Mouse (Mus musculus): ENCODE data around the gene Plekho2. TPM values are rescaled to one million over a fixed set of nuclear protein-coding genes. Genes with fewer than 3 reads are reported as not detected.

Plekho2 gene
- polyA plus RNA-seq, 1 experiment, result 15.3 TPM

GRCm38 (mm10) chr9:65575393-65576196, 4.2 kb downstream of the Plekho2 start:
- Histone ChIP-seq H3K4me3 (ENCODE audit: insufficient read depth, low read length) (no peak overlapping the region), H3K4me1 (ENCODE audit: control insufficient read depth, insufficient read depth, low read length) (no peaks in the 10 kb centered on the region), H3K27ac (ENCODE audit: insufficient read depth, low read length) (no peak overlapping the region)
- TF ChIP-seq POLR2A (IDR thresholded peaks at IDR 0.05; ENCODE audit: extremely low read depth, insufficient read depth, low read length), result no peak
- no peak for TF ChIP-seq CTCF (IDR thresholded peaks at IDR 0.05; ENCODE audit: extremely low read depth, insufficient read depth, low read length)

- TF ChIP-seq CTCF (IDR thresholded peaks at IDR 0.05; ENCODE audit: extremely low read depth, insufficient read depth, low read length) (no peak), POLR2A (IDR thresholded peaks at IDR 0.05; ENCODE audit: extremely low read depth, insufficient read depth, low read length) (no peak)
- no peak overlapping the region for H3K4me3 ChIP-seq (ENCODE audit: insufficient read depth, low read length)
- no peak overlapping the region for H3K27ac ChIP-seq (ENCODE audit: insufficient read depth, low read length)
- no peaks in the 10 kb centered on the region for H3K4me1 ChIP-seq (ENCODE audit: control insufficient read depth, insufficient read depth, low read length)
Measured at GRCm38 (mm10) chr9:65574513-65575392, 5.1 kb downstream of the Plekho2 start.

DNA sequence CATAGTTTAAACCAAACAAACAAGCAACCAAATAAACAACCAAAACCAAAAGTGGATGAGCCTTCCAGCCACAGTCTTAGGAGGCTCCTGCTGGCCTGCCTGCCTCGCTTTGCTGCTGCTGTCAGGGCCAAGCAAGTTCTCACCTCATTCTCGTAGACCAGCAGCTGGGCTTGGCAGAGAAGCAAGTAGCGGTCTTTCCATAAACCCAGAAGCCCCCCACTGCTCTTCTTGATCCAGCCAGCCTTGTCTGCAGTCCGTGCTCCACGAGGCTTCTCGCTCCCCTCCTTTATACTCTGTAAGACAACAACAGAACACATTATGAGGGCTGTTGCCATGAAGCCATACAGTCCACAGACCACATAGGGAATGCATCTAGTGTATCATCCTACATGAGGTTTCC, 7.0 kb downstream of the Plekho2 start:
- TF ChIP-seq POLR2A (IDR thresholded peaks at IDR 0.05; ENCODE audit: extremely low read depth, insufficient read depth, low read length), result no peak
- no peak for TF ChIP-seq CTCF (IDR thresholded peaks at IDR 0.05; ENCODE audit: extremely low read depth, insufficient read depth, low read length)
- H3K4me1 ChIP-seq (ENCODE audit: control insufficient read depth, insufficient read depth, low read length), result no peaks in the 10 kb centered on the region
- no peak overlapping the region for H3K27ac ChIP-seq (ENCODE audit: insufficient read depth, low read length)
- no peak overlapping the region for H3K4me3 ChIP-seq (ENCODE audit: insufficient read depth, low read length)

- H3K27ac ChIP-seq (ENCODE audit: insufficient read depth, low read length), result no peak overlapping the region
- H3K4me1 ChIP-seq (ENCODE audit: control insufficient read depth, insufficient read depth, low read length), result no peaks in the 10 kb centered on the region
- no peak overlapping the region for H3K4me3 ChIP-seq (ENCODE audit: insufficient read depth, low read length)
- TF ChIP-seq POLR2A (IDR thresholded peaks at IDR 0.05; ENCODE audit: extremely low read depth, insufficient read depth, low read length), result no peak
- no peak for TF ChIP-seq CTCF (IDR thresholded peaks at IDR 0.05; ENCODE audit: extremely low read depth, insufficient read depth, low read length)
Measured at GRCm38 (mm10) chr9:65569491-65569971, 10.3 kb downstream of the Plekho2 start.

DNA sequence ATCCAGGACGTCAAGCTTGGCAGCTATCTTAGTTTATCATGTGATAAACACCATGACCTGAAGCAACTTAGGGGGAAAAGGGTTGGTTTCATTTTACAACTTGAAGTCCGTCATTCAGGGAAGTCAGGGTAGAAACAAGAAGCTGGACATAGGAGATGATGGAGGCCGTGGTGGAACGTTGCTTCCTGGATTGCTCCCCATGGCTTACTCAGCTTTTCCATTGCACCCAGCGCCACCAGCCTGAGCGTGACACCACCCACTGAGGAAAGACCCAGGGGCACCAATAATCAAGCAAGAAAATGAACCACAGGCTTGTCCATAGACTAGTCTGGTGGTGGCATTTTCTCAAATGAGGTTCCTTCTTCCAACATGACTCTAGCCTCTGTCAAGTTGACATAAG, 11.1 kb downstream of the Plekho2 start:
- TF ChIP-seq POLR2A (IDR thresholded peaks at IDR 0.05; ENCODE audit: extremely low read depth, insufficient read depth, low read length), result no peak
- TF ChIP-seq CTCF (IDR thresholded peaks at IDR 0.05; ENCODE audit: extremely low read depth, insufficient read depth, low read length), result no peak
- no peak overlapping the region for H3K27ac ChIP-seq (ENCODE audit: insufficient read depth, low read length)

GRCm38 (mm10) chr9:65564698-65565097, 15.1 kb downstream of the Plekho2 start:
- TF ChIP-seq CTCF (IDR thresholded peaks at IDR 0.05; ENCODE audit: extremely low read depth, insufficient read depth, low read length) (no peak), POLR2A (IDR thresholded peaks at IDR 0.05; ENCODE audit: extremely low read depth, insufficient read depth, low read length) (no peak)
- Histone ChIP-seq H3K27ac (ENCODE audit: insufficient read depth, low read length) (no peak overlapping the region), H3K4me1 (ENCODE audit: control insufficient read depth, insufficient read depth, low read length) (0 out of 2 replicates have a peak, but pooled peaks cover 2% of the 10 kb centered on the region), H3K4me3 (ENCODE audit: insufficient read depth, low read length) (no peak overlapping the region)

More for the DNA sequence above, 11.1 kb downstream of the Plekho2 start:
- Histone ChIP-seq H3K4me3 (ENCODE audit: insufficient read depth, low read length) (no peak overlapping the region), H3K4me1 (ENCODE audit: control insufficient read depth, insufficient read depth, low read length) (no peaks in the 10 kb centered on the region)

GRCm38 (mm10) chr9:65563073-65563472, 16.8 kb downstream of the Plekho2 start:
- TF ChIP-seq CTCF (IDR thresholded peaks at IDR 0.05; ENCODE audit: extremely low read depth, insufficient read depth, low read length), result no peak
- no peak for TF ChIP-seq POLR2A (IDR thresholded peaks at IDR 0.05; ENCODE audit: extremely low read depth, insufficient read depth, low read length)
- no peak overlapping the region for H3K27ac ChIP-seq (ENCODE audit: insufficient read depth, low read length)
- 0 out of 2 replicates have a peak, but pooled peaks cover 2% of the 10 kb centered on the region for H3K4me1 ChIP-seq (ENCODE audit: control insufficient read depth, insufficient read depth, low read length)
- no peak overlapping the region for H3K4me3 ChIP-seq (ENCODE audit: insufficient read depth, low read length)

- H3K27ac ChIP-seq (ENCODE audit: insufficient read depth, low read length), result peak overlapping the region; percentile 60; the same call in 1 of the 2 replicates
- H3K4me3 ChIP-seq (ENCODE audit: insufficient read depth, low read length), result no peak overlapping the region
- TF ChIP-seq POLR2A (IDR thresholded peaks at IDR 0.05; ENCODE audit: extremely low read depth, insufficient read depth, low read length), result no peak
- no peak for TF ChIP-seq CTCF (IDR thresholded peaks at IDR 0.05; ENCODE audit: extremely low read depth, insufficient read depth, low read length)
- 0 out of 2 replicates have a peak, but pooled peaks cover 2% of the 10 kb centered on the region for H3K4me1 ChIP-seq (ENCODE audit: control insufficient read depth, insufficient read depth, low read length)
Measured at GRCm38 (mm10) chr9:65562081-65562506, 17.7 kb downstream of the Plekho2 start.

DNA sequence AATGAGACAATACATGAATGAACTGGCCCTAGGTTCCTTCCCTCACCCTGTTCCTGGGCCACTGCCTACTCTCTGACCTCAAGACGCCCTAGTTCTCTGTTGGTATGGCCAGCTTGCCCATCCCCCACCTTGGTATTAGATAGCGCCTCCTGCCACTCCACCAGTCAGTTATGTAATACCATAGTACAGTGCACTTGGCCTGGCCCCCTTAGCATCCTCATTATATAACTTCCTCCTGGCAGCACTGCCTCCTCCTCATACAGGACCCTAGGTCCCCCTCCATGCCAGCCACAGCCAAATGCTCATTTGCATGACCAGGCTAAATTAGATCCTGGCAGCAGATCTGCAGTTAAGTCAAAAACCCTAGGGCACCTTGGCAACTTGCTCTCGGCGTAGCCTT, 18.8 kb downstream of the Plekho2 start:
- Histone ChIP-seq H3K4me1 (ENCODE audit: control insufficient read depth, insufficient read depth, low read length) (0 out of 2 replicates have a peak, but pooled peaks cover 2% of the 10 kb centered on the region), H3K27ac (ENCODE audit: insufficient read depth, low read length) (no peak overlapping the region), H3K4me3 (ENCODE audit: insufficient read depth, low read length) (no peak overlapping the region)
- no peak for TF ChIP-seq POLR2A (IDR thresholded peaks at IDR 0.05; ENCODE audit: extremely low read depth, insufficient read depth, low read length)
- no peak for TF ChIP-seq CTCF (IDR thresholded peaks at IDR 0.05; ENCODE audit: extremely low read depth, insufficient read depth, low read length)
